8 mouse cellular contexts compared by ENCODE assay signal in genomic region chr13:53775687-53776086, GRCm38 (mm10).
DNase-seq lines count a peak whose midpoint lies in the region; ATAC-seq lines count a peak whose summit lies in the region.

No protein-coding gene starts in this region.

- H3K9me3 ChIP-seq in liver, embryonic 12.5 days (replicated peaks) = no peaks in the 10 kb centered on the region

- no peaks in the 10 kb centered on the region for H3K27me3 ChIP-seq in liver, embryonic 12.5 days (replicated peaks)

- no peak for ATAC-seq in liver, embryonic 12.5 days
- 0 out of 2 replicates have a peak, but pooled peaks have one; percentile 33 for ATAC-seq in granulocyte monocyte progenitor cell, adult 5-6 weeks (replicated peaks; ENCODE audit: poor library complexity, severe bottlenecking)

- no peak overlapping the region for H3K4me3 ChIP-seq in liver, embryonic 12.5 days

- H3K36me3 ChIP-seq in liver, embryonic 12.5 days = no peaks in the 10 kb centered on the region

- peak; percentile 14 for DNase-seq in cerebellum, adult 9-10 months
- DNase-seq in cerebellum, adult 9-11 months = no peak
- DNase-seq in liver = peak; percentile 40
- peak; percentile 6 for DNase-seq in adrenal gland, adult 8-10 months
- peak; percentile 45 for DNase-seq in lung, postnatal 10 days
- DNase-seq in right cerebral cortex, adult 18-20 months = no peak

- no peaks in the 10 kb centered on the region for H3K4me1 ChIP-seq in liver, embryonic 12.5 days

- H3K9ac ChIP-seq in liver, embryonic 12.5 days = no peak overlapping the region

- H3K27ac ChIP-seq in liver, embryonic 12.5 days = no peak overlapping the region

- WGBS in liver, embryonic 12.5 days (ENCODE audit: insufficient replicate concordance) = 38% methylated on average over 5 of the region's 5 CpGs

- H3K4me2 ChIP-seq in liver, embryonic 12.5 days = no peak overlapping the region

Comparison
In these comparisons a context has a peak if more than half of its experiments do, and no peak if none do; other contexts are left out.
1. DNase-seq: peak in cerebellum, adult 9-10 months (single experiment), liver (single experiment), adrenal gland, adult 8-10 months (single experiment) and lung, postnatal 10 days (single experiment); none in cerebellum, adult 9-11 months (single experiment) and right cerebral cortex, adult 18-20 months (single experiment).